Mouse (Mus musculus): Measurements from ENCODE around the gene Slk. TPM values are rescaled to one million over a fixed set of nuclear protein-coding genes. Genes with fewer than 3 reads are reported as not detected.
A peak's percentile ranks its signal among the peaks of the same experiment; 100 is the strongest.

Gene Slk
- total RNA-seq (2018; cell fraction: chromatin; rRNA removed): 100 to 1,000 TPM in 23 of 26 experiments, 10 to 100 TPM in 3; 78.1 to 293 (median 171) TPM
- total RNA-seq (2018; cell fraction: cytosol; rRNA removed): 10 to 100 TPM; 25.1 to 61.3 (median 41.7) TPM
- 100 to 1,000 TPM in 13 of 26 experiments, 10 to 100 TPM in 13; 46.3 to 201 (median 102) TPM for total RNA-seq (2018; cell fraction: nucleus; rRNA removed)
- polyA plus RNA-seq (2018): 32.8 to 42.9 TPM (median 42.0 TPM) in 3 replicates

DNA sequence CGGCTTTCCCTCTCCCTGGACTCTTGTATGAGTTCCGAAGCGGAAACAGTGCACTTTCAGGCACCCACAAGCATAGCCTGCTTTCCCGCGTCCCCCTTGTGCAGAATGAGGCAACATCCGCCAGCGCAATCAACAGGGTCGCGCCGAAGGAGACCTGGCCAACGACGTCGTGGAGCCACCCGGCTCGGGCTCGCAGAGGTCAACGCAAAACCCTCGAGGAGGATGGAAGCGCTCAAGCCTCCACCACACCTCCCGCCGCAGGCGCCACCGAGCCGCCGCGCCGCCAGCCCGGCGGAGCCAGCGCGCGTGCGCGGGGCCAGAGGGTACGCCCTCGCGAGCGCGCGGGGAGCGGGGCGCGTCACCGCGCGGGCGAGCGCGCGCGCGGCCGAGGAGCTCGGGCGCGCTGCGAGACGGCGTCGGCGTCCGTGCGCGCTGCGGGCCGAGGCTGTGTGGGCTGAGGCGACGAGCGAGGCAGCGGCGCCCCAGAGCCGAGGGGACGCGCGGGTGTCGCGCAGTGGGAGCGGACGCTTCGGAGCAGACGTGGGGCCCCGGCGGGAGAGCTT lies at the start of gene Slk:
Gene Slk (plus strand): TSS at position 454 of the 563 bp plus-strand sequence.
- H3K36me3 ChIP-seq (ENCODE audit: inconsistent target): no peaks in the 10 kb centered on the region
- H3K4me3 ChIP-seq (ENCODE audit: inconsistent target): peak within 1 kb of the TSS; percentile 75
- H3K27ac ChIP-seq: peak within 1 kb of the TSS; percentile 63
- peaks cover 44% of the 10 kb centered on the region for H3K79me2 ChIP-seq (ENCODE audit: inconsistent target)
- WGBS (ENCODE audit: missing documents): under 1% methylated on average over 69 of the region's 83 CpGs

DNA sequence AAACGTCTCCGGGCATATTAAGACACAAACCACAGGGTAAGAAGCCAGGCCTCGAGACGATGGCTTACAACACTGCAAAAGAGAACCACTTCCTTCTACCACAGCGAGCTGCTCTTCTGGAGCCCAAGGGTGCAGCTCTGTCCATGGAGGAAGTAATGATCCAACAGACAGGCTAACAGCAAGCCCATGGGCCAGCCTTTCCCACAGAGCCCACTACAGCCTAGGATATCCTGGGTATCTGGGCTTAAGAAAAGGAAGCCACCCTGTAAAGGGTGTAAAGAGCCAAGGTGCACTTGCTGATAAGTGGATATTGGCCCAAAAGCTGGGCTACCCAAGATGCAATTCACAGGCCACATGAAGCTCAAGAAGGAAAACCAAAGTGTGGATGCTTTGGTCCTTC lies 48.2 kb upstream of the Slk start:
- Histone ChIP-seq H3K36me3 (ENCODE audit: inconsistent target) (no peaks in the 10 kb centered on the region), H3K79me2 (ENCODE audit: inconsistent target) (no peaks in the 10 kb centered on the region), H3K27ac (peak overlapping the region; percentile 79), H3K4me3 (ENCODE audit: inconsistent target) (no peak overlapping the region)
- 4% methylated on average over 5 of the region's 5 CpGs for WGBS (ENCODE audit: missing documents)

DNA sequence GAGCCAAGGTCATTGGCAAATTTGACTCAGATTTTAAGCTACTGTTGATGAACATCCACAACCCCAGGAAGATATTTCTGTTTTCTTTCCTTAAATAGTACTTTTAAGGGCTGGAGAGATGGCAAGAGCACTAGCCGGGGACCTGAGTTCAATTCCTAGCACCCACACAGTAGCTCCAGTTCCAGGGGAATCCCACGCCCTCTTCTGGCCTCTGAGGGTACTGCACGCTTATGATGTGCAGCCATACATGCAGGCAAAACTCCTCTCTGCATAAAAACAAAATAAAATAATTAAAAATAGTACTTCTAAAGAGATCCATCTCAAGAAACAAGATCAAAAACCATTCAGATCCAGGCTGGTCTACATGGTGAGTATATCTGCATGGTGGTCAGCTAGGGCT lies 47.0 kb upstream of the Slk start:
- Histone ChIP-seq H3K36me3 (ENCODE audit: inconsistent target) (no peaks in the 10 kb centered on the region), H3K79me2 (ENCODE audit: inconsistent target) (no peaks in the 10 kb centered on the region), H3K27ac (no peak overlapping the region), H3K4me3 (ENCODE audit: inconsistent target) (no peak overlapping the region)
- WGBS (ENCODE audit: missing documents): 96% methylated on average over 3 of the region's 3 CpGs

DNA sequence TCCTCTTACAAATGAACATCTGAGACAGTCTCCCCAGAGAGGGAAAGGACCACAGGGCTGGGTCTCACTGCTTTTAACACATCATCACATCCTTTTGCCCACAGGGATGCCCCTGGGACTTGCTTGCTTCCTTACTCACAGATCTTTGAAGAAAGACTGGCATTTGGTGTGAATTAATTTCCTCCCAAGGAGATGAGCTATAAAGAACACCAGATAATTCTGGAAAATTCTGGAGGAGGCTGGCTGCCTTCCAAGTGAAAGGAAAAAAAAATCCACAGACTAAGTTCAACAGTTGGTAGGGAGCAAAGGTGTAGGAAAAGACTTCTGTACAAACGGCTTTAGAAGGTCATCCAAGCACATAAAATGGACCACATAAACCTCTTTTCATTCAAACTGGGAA lies 45.3 kb upstream of the Slk start:
- Histone ChIP-seq H3K4me3 (ENCODE audit: inconsistent target) (no peak overlapping the region), H3K36me3 (ENCODE audit: inconsistent target) (no peaks in the 10 kb centered on the region), H3K27ac (no peak overlapping the region), H3K79me2 (ENCODE audit: inconsistent target) (no peaks in the 10 kb centered on the region)
- WGBS (ENCODE audit: missing documents): 92% methylated on average over 1 of the region's 1 CpGs

DNA sequence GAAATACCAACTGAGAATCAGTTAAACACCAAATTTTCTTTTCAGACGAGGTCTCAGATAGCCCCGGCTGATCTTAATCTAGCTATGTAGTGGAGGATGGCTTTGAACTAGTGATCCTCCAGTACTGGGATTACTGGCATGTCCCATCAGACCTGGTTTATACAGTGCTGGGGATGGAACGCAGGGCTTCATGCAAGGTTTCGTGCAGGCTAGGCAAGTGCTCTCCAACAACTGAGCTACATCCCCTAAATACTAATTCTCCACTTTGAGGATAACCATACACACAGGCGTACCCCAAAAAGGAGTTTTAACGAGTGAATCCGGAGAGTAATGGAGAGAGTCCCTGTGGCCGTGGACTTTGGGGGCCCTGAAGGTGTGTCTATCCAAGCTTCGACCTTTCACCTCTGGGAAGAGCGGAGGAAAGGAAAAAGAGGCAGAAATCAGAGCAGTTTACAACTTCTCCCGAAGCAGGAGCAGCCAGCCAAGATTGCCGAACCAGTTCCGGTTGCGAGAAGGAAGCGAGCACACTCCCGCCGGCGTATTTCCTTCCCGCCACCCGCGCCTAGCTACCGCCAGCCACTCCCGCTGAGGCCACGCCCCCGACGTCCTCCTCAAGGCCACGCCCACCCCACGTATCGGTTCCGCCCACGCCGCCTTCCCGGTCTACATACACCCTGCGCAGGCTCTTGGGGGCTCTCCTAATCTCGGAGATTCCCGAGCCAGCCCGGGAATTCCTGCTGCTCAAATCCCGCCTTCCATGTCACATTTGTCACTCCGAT lies 42.8 kb upstream of the Slk start:
- no peaks in the 10 kb centered on the region for H3K79me2 ChIP-seq (ENCODE audit: inconsistent target)
- no peaks in the 10 kb centered on the region for H3K36me3 ChIP-seq (ENCODE audit: inconsistent target)
- WGBS (ENCODE audit: missing documents): 6% methylated on average over 39 of the region's 39 CpGs
- H3K4me3 ChIP-seq (ENCODE audit: inconsistent target): peak overlapping the region; percentile 52
- H3K27ac ChIP-seq: peak overlapping the region; percentile 82

DNA sequence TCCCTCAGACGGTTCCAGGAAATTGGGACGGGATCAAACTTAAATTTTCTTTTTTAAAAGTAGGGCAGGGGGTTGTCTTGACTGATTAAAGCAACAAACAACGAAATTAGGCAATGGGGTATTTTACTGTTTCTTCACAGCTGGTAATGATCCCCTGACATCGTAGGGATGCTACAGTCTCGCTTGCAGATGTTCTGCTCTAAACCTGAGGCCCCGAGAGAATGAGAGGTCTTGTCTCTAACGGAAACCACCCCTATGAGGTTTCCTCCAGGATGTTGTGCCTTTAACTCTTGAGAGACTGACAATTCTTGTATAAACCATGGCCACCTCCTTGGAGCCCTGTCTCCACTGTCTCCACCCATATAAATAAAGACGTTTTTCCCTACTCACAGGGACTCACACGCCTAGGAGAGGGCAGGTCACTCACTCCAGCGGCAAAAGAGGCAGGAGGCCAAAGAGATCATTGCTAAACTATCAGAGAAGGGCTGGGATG lies 42.1 kb upstream of the Slk start, which contains the start of gene Stn1:
Gene Stn1 (minus strand): TSS at position 208 of the 493 bp plus-strand sequence.
- Histone ChIP-seq H3K36me3 (ENCODE audit: inconsistent target) (no peaks in the 10 kb centered on the region), H3K27ac (peak within 1 kb of the TSS; percentile 82), H3K79me2 (ENCODE audit: inconsistent target) (no peaks in the 10 kb centered on the region), H3K4me3 (ENCODE audit: inconsistent target) (peak within 1 kb of the TSS; percentile 52)
- 19% methylated on average over 10 of the region's 10 CpGs for WGBS (ENCODE audit: missing documents)

DNA sequence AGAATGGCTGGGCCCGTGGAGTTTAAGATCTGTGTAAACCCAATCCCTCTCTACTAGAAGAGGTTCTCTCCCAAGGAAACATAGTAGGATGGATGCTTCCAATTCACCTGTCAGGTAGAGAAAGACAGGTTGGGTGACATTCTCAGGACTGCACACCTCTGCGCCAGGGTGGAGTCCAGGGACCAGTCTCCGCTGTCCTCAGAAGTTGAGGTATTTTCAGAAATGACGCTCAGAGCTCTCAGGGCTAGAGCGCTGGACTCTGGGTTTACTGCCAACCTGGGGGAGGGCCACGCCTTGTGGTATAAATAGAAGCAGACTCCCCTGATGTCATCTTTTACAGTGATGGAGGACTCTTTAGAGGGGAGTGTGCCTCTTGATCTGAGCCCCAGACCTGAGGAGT lies 41.6 kb upstream of the Slk start:
- 85% methylated on average over 6 of the region's 6 CpGs for WGBS (ENCODE audit: missing documents)
- no peaks in the 10 kb centered on the region for H3K36me3 ChIP-seq (ENCODE audit: inconsistent target)
- no peak overlapping the region for H3K4me3 ChIP-seq (ENCODE audit: inconsistent target)
- peak overlapping the region; percentile 82; the same call in 1 of the 2 replicates for H3K27ac ChIP-seq
- no peaks in the 10 kb centered on the region for H3K79me2 ChIP-seq (ENCODE audit: inconsistent target)

DNA sequence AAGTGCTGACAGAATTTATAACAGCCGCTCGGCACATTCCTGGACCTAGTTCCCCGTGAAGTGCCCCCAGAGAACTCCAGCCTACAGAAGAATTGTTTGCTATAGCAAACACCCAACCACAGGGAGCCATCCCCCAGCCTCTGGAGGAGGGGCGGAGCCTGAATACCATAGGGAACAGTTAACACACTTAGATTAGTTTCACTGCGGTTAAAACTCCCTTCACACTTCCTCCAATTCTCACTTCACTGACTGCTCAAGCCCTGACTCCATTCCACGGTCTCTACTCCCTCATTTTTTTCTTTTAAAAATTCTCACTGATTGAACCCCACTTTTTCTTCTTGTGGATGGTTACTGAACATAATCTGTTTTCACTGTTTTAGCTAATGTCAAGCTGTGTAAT lies 40.7 kb upstream of the Slk start:
- H3K79me2 ChIP-seq (ENCODE audit: inconsistent target): no peaks in the 10 kb centered on the region
- no peak overlapping the region for H3K4me3 ChIP-seq (ENCODE audit: inconsistent target)
- WGBS (ENCODE audit: missing documents): 5% methylated on average over 6 of the region's 6 CpGs
- no peaks in the 10 kb centered on the region for H3K36me3 ChIP-seq (ENCODE audit: inconsistent target)
- peak overlapping the region; percentile 17; the same call in 1 of the 2 replicates for H3K27ac ChIP-seq

DNA sequence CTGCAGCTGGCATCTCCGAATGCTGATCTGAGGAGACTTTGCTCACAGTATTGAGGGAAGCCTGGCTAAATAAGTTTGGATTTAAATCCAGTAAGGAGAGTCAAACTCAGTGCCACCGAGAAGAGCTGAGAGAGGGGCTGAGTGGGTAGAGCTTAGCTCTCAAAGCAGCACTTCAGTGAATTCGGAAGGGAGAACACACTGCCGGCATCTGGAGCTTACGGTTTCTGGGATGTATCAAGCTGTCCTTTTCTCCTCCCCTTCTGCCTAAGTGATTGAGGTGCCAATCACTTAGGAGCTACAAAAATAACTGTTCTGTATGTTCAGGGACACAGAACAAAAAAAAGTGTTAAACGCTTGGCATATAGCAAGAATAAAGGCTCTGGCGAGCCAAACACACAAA lies 37.0 kb upstream of the Slk start:
- Histone ChIP-seq H3K4me3 (ENCODE audit: inconsistent target) (no peak overlapping the region), H3K79me2 (ENCODE audit: inconsistent target) (no peaks in the 10 kb centered on the region), H3K27ac (no peak overlapping the region), H3K36me3 (ENCODE audit: inconsistent target) (no peaks in the 10 kb centered on the region)
- WGBS (ENCODE audit: missing documents): 89% methylated on average over 7 of the region's 7 CpGs

DNA sequence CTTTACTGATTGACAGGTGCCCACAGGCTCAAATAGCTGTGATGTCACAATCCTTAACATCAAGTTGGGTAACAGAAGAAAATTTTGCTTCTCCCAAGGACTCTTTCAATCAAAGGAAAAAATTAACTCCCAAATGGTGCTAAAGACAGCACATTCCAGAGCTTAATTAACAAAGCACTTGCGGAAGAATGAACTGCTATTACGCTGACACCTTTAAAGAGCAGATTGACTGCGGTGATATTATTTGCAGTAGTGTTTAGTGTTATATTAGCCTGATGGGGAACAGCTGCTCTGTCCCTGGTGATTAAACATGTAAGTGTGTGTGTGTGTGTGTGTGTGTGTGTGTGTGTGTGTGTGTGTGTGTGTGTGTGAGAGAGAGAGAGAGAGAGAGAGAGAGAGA lies 34.4 kb upstream of the Slk start:
- Histone ChIP-seq H3K4me3 (ENCODE audit: inconsistent target) (no peak overlapping the region), H3K36me3 (ENCODE audit: inconsistent target) (no peaks in the 10 kb centered on the region), H3K27ac (no peak overlapping the region), H3K79me2 (ENCODE audit: inconsistent target) (no peaks in the 10 kb centered on the region)
- 92% methylated on average over 3 of the region's 3 CpGs for WGBS (ENCODE audit: missing documents)

DNA sequence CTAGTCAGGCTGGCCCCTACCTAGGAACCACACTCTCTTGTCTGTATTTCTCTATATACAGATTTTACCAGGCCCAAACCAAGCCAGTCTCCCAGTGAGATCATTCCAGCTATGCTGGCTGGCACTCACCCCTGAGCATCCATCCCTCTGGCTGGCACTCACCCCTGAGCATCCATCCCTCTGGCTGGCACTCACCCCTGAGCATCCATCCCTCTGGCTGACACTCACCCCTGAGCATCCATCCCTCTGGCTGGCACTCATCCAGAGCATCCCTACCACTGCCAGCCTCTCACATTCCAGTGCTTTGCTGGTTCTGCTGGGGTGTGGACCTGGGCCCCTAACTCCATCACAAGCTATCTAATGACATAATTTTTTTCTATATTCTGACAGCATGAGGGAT lies 34.0 kb upstream of the Slk start:
- H3K79me2 ChIP-seq (ENCODE audit: inconsistent target): no peaks in the 10 kb centered on the region
- H3K4me3 ChIP-seq (ENCODE audit: inconsistent target): no peak overlapping the region
- no peaks in the 10 kb centered on the region for H3K36me3 ChIP-seq (ENCODE audit: inconsistent target)
- H3K27ac ChIP-seq: no peak overlapping the region

DNA sequence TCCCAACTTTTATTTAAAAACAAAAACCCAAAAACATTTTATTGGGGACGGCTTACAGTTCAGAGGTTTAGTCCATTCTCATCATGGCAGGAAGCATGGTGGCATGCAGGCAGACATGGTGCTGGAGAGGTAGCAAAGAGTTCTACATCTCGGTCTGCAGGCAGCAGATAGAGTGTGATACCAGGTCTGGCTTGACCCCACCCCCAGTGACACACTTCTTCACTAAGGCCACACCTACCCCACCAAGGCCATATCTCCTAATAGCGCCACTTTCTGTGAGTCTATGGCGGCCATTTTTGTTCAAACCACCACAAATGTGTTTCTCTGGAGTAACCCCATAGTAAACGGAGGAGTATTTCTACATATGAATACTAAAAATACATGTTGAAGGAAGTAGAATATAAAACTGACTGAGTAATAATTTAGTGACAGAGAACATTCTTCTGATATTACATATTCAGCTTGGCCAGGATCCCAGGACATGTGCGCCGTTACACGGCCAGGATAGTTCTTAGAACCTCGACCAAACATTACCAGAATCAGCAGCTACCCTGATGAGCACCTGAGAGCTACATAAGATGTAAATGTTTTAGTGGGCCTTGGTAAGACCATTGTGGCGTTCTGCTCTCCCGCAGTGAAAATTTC lies 30.9 kb upstream of the Slk start:
- Histone ChIP-seq H3K36me3 (ENCODE audit: inconsistent target) (no peaks in the 10 kb centered on the region), H3K79me2 (ENCODE audit: inconsistent target) (no peaks in the 10 kb centered on the region), H3K4me3 (ENCODE audit: inconsistent target) (no peak overlapping the region), H3K27ac (no peak overlapping the region)
- WGBS (ENCODE audit: missing documents): 93% methylated on average over 11 of the region's 11 CpGs

DNA sequence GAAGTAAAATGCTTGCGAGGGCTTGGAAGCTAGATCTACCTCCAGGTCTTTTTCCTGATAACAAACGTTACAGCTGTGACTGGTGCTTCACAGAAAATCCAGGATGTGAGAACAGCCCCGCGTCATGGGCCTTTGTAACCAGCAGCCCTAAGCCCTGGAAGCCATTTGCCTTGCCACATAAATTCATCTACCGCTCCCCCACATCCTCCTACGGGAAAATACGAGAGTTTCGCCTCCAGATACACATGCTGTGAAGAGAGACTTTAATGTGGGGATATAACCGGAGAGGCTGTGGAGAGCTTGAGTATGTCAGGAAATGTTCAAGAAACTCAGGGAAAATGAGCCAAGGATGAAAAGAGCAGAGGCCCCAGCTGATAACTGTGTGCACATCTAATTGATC lies 30.3 kb upstream of the Slk start:
- 96% methylated on average over 9 of the region's 9 CpGs for WGBS (ENCODE audit: missing documents)
- Histone ChIP-seq H3K36me3 (ENCODE audit: inconsistent target) (no peaks in the 10 kb centered on the region), H3K27ac (no peak overlapping the region), H3K79me2 (ENCODE audit: inconsistent target) (no peaks in the 10 kb centered on the region), H3K4me3 (ENCODE audit: inconsistent target) (no peak overlapping the region)

DNA sequence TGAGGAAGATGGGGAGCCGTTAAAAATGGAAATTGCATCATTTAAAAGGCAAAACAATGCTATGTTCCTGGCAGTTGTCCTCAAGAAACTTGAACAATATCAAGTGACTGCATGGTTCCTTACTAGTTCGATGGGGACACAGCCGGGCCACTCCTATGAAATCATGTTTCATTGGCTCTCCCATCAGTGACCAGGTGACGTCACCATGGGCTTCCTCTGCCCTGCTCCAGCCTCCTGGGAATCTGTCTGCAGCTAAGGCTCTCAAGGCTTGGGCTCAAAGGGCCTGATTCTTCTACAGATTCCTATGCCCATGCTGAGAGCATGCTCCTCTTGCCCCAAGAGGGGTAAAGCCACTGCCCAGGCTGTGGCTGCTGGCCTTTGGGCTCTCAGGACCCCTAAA lies 29.9 kb upstream of the Slk start:
- Histone ChIP-seq H3K27ac (no peak overlapping the region), H3K4me3 (ENCODE audit: inconsistent target) (no peak overlapping the region), H3K79me2 (ENCODE audit: inconsistent target) (no peaks in the 10 kb centered on the region), H3K36me3 (ENCODE audit: inconsistent target) (no peaks in the 10 kb centered on the region)
- WGBS (ENCODE audit: missing documents): 66% methylated on average over 4 of the region's 4 CpGs

DNA sequence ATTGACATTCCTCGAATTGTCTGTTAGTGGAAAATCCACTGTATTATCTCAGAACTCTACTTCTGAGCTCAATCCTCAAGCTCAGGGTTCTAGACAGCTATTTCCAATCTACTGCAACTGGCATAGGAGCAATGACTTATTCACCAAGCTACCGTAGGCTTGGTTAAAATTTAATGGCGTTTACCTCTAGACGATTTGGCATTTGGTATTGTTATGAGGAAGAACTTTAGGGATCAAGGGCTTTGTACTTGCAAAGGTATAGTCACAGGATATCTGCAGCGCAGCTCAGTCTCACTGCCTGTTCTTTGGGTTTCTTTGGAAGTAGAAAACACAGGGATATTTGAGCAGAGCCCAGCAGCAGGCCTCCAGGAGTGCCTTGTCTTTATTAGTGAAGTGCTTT lies 20.3 kb upstream of the Slk start:
- H3K36me3 ChIP-seq (ENCODE audit: inconsistent target): no peaks in the 10 kb centered on the region
- no peak overlapping the region for H3K27ac ChIP-seq
- H3K4me3 ChIP-seq (ENCODE audit: inconsistent target): no peak overlapping the region
- 98% methylated on average over 5 of the region's 5 CpGs for WGBS (ENCODE audit: missing documents)
- no peaks in the 10 kb centered on the region for H3K79me2 ChIP-seq (ENCODE audit: inconsistent target)

Measured in macrophage (primary cell).